ENCODE assay signal across 20 mouse cellular contexts in genomic region chr7:64679771-64680479, GRCm38 (mm10).
DNase-seq lines count a peak whose midpoint lies in the region; ATAC-seq and TF ChIP-seq lines count a peak whose summit lies in the region.
"Had no signal": no experiment of that assay in that cellular context is flagged by ENCODE, and none has a peak within 500 bp of the region (broad histone marks: within the 10 kb centered on the region; RNA-seq: fewer than 3 reads in every experiment).

No protein-coding gene starts in this region.

- intact Hi-C loops in left cerebral cortex, adult 2 months (cut with DNase I), result no loop called here

- ATAC-seq in forebrain, embryonic 16.5 days, result peak; percentile 45
- ATAC-seq in forebrain, embryonic 13.5 days, result no peak

- H3K9me3 ChIP-seq in forebrain, embryonic 16.5 days (ENCODE audit: control insufficient read depth, low read length), result no peaks in the 10 kb centered on the region
- no peaks in the 10 kb centered on the region for H3K9me3 ChIP-seq in forebrain, embryonic 13.5 days (replicated peaks)
- H3K9me3 ChIP-seq: embryonic facial prominence, embryonic 15.5 days; forebrain, embryonic 10.5 days; liver, embryonic 15.5 days had no signal

- no peaks in the 10 kb centered on the region for H3K27me3 ChIP-seq in forebrain, embryonic 16.5 days (replicated peaks; ENCODE audit: control insufficient read depth, insufficient read depth, low read length)
- no peaks in the 10 kb centered on the region for H3K27me3 ChIP-seq in forebrain, embryonic 13.5 days
- H3K27me3 ChIP-seq: embryonic facial prominence, embryonic 15.5 days; hindbrain, embryonic 13.5 days; limb, embryonic 13.5 days; liver, embryonic 15.5 days had no signal

- H3K9ac ChIP-seq in forebrain, embryonic 16.5 days (replicated peaks; ENCODE audit: low read depth, low read length), result no peak overlapping the region
- H3K9ac ChIP-seq in forebrain, embryonic 13.5 days, result no peak overlapping the region
- H3K9ac ChIP-seq: embryonic facial prominence, embryonic 15.5 days; hindbrain, embryonic 13.5 days; limb, embryonic 13.5 days; liver, embryonic 15.5 days had no signal

- H3K36me3 ChIP-seq in forebrain, embryonic 16.5 days (ENCODE audit: control insufficient read depth, insufficient read depth), result no peaks in the 10 kb centered on the region
- no peaks in the 10 kb centered on the region for H3K36me3 ChIP-seq in forebrain, embryonic 13.5 days (ENCODE audit: poor library complexity, severe bottlenecking)
- H3K36me3 ChIP-seq: embryonic facial prominence, embryonic 15.5 days; forebrain, embryonic 10.5 days; hindbrain, embryonic 13.5 days; limb, embryonic 13.5 days; liver, embryonic 15.5 days had no signal

- H3K27ac ChIP-seq in forebrain, embryonic 16.5 days (ENCODE audit: low read length), result no peak overlapping the region
- H3K27ac ChIP-seq in forebrain, embryonic 13.5 days, result no peak overlapping the region
- peak overlapping the region; percentile 32; the same call in 1 of the 2 replicates for H3K27ac ChIP-seq in left cerebral cortex, adult 2 months
- H3K27ac ChIP-seq: embryonic facial prominence, embryonic 15.5 days; forebrain, embryonic 10.5 days; gastrocnemius, adult 2 months; heart, adult 2 months; hindbrain, embryonic 13.5 days; limb, embryonic 13.5 days; liver, embryonic 15.5 days had no signal

- no peak overlapping the region for H3K4me3 ChIP-seq in forebrain, embryonic 16.5 days (replicated peaks; ENCODE audit: low read length)
- no peak overlapping the region for H3K4me3 ChIP-seq in forebrain, embryonic 13.5 days
- no peak overlapping the region for H3K4me3 ChIP-seq in left cerebral cortex, adult 2 months
- H3K4me3 ChIP-seq: embryonic facial prominence, embryonic 15.5 days; forebrain, embryonic 10.5 days; gastrocnemius, adult 2 months; heart, adult 2 months; hindbrain, embryonic 13.5 days; limb, embryonic 13.5 days; liver, embryonic 15.5 days had no signal

- no peak for TF ChIP-seq CTCF in left cerebral cortex, adult 2 months (IDR thresholded peaks at IDR 0.05)

- H3K4me1 ChIP-seq in forebrain, embryonic 16.5 days (replicated peaks; ENCODE audit: control insufficient read depth, insufficient read depth, low read length), result peaks cover 6% of the 10 kb centered on the region; the same call in 1 of the 2 replicates
- 0 out of 2 replicates have a peak, but pooled peaks cover 5% of the 10 kb centered on the region for H3K4me1 ChIP-seq in forebrain, embryonic 13.5 days
- H3K4me1 ChIP-seq: embryonic facial prominence, embryonic 15.5 days; forebrain, embryonic 10.5 days; liver, embryonic 15.5 days had no signal

- WGBS in forebrain, embryonic 16.5 days, result 81% methylated on average over 10 of the region's 10 CpGs
- 87% methylated on average over 10 of the region's 10 CpGs for WGBS in forebrain, embryonic 13.5 days

- no peak overlapping the region for H3K4me2 ChIP-seq in forebrain, embryonic 16.5 days (ENCODE audit: low read length)
- H3K4me2 ChIP-seq in forebrain, embryonic 13.5 days, result no peak overlapping the region
- H3K4me2 ChIP-seq: embryonic facial prominence, embryonic 15.5 days; hindbrain, embryonic 13.5 days; limb, embryonic 13.5 days; liver, embryonic 15.5 days had no signal

- no peak for DNase-seq in left cerebral cortex, adult 2 months (ENCODE audit: extremely low spot score in 1 of 2, low spot score in 2 of 2)
- DNase-seq in left cerebral cortex, adult 18-20 months (ENCODE audit: low spot score in 2 of 2), result no peak
- DNase-seq in cerebellum, adult 18-20 months, result peak; percentile 46 to 50
- DNase-seq in cerebellum, postnatal 36 days, result peak; percentile 26 to 48
- DNase-seq in lung, postnatal 10 days, result no peak
- DNase-seq: adrenal gland, postnatal 10 days; gastrocnemius, adult 2 months; heart, adult 2 months; kidney, adult 11 months; kidney, postnatal 14 days; layer of hippocampus, adult 9-11 months; retina, postnatal 1 day; thymus, postnatal 36 days had no signal

Comparison
In these comparisons a context has a peak if more than half of its experiments do, and no peak if none do; other contexts are left out.
1. DNase-seq: peak in cerebellum, adult 18-20 months (2 of 2) and cerebellum, postnatal 36 days (2 of 2); none in left cerebral cortex, adult 2 months (0 of 2), left cerebral cortex, adult 18-20 months (0 of 2) and lung, postnatal 10 days (single experiment).